Mouse (Mus musculus): Measurements from ENCODE around the gene Mospd3. TPM values are rescaled to one million over a fixed set of nuclear protein-coding genes. Genes with fewer than 3 reads are reported as not detected.

Mospd3 gene
- 10 to 100 TPM; 35.1 to 36.0 TPM for total RNA-seq (2023)

DNA sequence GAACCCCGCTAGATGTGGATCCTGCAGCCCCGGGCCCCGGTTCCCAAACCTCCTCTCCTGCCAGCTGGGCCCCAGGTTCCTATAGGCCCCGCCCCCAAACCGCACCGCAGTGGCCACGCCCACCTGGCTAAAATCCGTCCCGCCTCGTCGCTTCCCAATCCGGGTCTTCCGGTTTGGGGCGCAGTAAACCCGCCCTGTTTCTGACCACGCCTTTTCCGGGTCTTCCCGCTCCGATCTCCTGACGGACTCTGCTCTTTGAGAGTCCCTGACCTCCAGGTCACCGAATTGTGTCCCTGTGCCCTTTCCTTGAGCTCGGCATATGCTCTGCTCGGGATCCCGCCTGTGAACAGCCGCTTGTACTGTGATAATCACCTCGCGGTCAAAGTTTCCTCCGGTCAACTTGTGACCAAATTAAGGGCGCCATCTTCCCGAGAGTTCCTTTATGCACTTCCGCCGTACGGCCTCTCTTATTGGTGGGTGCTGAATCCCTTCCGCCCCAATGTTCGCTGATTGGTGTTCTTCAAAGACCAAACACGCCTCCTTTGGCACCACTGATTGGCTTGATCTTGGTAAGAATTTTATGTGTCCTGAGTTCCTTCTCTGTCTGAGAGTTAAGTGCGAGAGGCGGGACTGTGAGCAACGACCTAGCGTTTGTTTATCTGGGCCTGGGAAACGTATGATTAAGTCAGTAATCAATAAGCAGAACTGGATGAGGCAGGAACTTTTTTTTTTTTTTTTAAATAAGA lies at the start of gene Mospd3:
TSS of gene Mospd3 (minus strand) at position 440 of the 746 bp plus-strand sequence.

DNA sequence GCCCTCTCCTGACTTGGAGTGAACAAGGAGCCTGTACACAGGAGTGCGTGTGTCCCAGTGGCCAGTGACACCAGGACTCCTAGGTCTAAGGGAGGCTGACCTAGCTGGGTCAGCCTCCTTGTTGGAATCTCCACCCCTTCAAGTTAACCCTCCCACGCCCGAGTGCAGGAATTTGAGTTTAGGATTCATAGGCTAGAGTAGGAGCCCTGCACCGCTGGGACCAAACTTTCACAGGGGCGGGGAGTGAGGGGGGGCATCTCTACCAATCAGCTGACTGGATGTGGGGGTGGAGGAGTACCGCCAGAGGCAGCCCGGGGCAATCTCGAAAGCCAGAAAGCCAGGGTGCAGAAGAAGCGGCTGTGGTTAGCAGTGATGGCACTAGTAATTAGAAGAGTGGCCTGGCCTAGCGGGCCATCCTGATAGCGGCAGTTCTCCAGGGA lies 44.8 kb upstream of the Mospd3 start, which contains the start of gene Irs3:
TSS of gene Irs3 (minus strand) at position 63 of the 440 bp plus-strand sequence.

DNA sequence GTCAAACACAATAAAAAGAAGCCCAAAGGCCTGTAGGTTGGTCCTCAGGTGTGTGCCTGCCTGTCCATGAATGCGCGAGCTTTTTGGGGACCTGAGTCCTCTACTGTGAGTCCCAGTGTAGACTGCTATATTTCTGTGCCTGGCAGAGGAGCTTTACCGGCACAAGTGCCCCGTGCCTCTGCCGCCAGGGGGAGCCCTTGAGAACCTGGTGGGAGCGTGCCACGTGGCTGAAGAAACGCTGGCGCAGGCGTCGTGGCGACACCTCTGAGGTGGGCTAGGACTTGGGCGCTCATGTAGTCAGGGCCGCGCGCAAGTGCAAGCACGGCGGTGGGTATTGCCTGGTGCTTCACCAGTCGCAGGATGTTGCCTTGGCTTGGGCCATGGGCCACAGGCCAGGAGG lies 40.2 kb upstream of the Mospd3 start, which contains the start of gene Sap25:
TSS of gene Sap25 (plus strand) at position 281 of the 400 bp plus-strand sequence.

DNA sequence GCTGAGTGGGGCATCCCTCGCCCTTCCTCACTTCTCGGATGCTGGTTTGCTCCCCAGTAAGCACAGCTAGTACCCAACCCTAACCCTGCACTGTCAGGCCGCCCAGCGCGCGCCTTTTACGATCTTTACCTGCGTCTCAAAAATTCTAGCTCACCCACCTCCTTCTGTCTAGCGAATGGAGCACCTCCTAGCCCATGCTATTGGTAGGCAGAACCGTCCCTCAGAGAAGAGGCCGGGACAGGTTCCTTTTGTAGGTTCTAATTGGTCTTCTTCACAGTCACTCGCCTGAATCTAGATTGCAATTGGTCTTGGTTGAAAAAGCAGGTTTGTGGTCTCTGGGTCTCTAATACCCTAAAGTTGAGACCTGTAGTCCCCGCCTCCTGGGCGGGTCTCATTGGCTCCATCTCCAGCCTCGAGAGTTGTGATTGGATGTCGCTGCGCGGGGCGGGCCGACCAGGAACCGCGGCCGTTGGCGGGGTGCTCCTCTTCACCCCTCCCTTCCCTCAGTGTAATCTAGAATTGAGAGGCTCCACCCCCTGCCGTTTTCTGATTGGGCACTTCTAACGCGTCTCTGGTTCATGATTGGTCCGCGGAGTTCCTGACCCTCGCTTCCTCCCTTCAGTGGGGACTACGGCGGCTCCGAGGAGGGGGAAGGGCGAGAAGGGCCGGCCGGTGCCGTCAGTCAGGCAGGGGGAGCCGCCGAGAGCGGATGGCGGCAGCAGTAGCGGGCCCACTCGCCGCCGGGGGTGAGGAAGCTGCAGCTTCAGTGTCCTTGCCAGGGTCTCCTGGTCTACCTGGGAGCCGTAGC lies 27.8 kb upstream of the Mospd3 start, which contains the start of the genes Fbxo24, Lrch4 and Gm20605:
TSS of gene Fbxo24 (minus strand) at position 505 of the 808 bp plus-strand sequence.
TSS of gene Lrch4 (plus strand) at position 624 of the 808 bp plus-strand sequence.
TSS of gene Gm20605 (plus strand) at position 678 of the 808 bp plus-strand sequence.

DNA sequence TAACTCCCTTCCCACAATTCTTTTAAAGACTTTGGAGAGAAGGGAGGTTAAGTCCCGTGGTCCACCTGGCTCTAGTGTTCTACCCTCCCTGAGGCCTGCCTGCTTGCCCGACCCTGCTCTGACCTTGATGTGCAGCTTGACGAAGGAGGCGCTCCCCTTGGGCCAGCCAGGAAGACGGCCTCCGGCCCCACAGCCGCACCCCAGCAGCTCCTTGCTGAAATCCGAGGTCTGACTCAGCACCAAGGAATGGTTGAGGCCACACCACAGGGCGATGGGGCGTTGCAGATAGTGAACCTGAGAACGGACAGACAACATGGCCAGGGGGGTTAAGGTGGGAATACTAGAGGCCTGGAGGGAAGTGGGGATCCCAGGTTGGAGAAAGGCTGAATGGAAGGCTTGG lies 12.7 kb upstream of the Mospd3 start, which contains the start of gene Pcolce:
TSS of gene Pcolce (minus strand) at position 235 of the 400 bp plus-strand sequence.

DNA sequence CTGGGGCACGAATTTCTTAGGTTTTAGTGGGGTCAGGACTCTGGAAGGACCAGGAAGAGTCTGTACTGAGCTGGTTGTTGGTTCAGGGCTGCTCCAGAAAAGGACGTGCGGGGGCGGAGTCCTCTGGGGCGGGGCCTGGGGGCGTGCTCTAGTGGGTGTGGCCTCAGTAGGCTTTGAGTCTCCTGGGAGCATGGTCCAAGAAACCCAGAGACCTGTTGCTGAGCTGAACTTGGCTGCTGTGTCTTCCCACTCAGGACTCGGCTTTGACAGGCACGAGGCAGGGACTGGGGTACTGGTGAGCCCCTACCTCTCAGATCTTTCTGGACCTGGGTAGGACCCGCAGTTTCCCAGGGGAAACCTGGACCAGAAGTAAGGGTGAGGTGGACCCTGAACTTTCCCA lies 31.2 kb downstream of the Mospd3 start, which contains the start of gene Tfr2:
TSS of gene Tfr2 (plus strand) at position 176 of the 400 bp plus-strand sequence.

DNA sequence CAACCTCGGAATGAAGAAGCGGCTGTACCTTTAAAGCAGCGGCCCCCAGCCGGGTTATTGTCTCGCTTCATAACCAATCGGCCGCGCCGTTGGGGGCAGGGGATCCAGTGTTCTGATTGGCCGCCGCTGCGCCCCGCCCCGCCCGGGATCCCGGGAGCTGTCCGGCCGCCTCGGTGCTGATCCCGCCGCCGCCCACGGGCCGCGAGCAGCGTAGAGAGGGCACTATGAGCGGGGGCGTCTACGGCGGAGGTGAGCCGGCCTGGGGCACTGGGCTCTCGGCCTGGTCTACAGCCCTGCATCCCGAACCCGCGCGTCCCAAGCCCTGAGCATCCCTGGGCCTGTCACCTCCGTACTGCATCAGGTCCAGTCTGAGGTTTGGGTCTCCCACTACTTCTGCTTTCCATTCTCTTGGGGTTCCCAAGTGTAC lies 47.4 kb downstream of the Mospd3 start, which contains the start of gene Actl6b:
TSS of gene Actl6b (plus strand) at position 107 of the 427 bp plus-strand sequence.

Other genes with a start within 250 kb of the Mospd3 start
- gene Zan, start 124.0 kb downstream of the Mospd3 start, total RNA-seq (2023): not detected
- gene Pop7, start 98.5 kb downstream of the Mospd3 start, total RNA-seq (2023): 10 to 100 TPM; 24.3 to 29.7 TPM
- 100 to 1,000 TPM; 123 to 130 TPM for gene Gigyf1, start 82.5 kb downstream of the Mospd3 start, total RNA-seq (2023)
- gene Epo, start 67.8 kb downstream of the Mospd3 start, total RNA-seq (2023): not detected
- gene Gnb2, start 67.5 kb downstream of the Mospd3 start, total RNA-seq (2023): 100 to 1,000 TPM; 426 to 449 TPM
- gene Actl6b, start 47.5 kb downstream of the Mospd3 start, total RNA-seq (2023): not detected
- gene Tfr2, start 31.2 kb downstream of the Mospd3 start, total RNA-seq (2023): 1 to 10 TPM in 1 of 2 experiments, not detected in 1; 1.2 TPM
- gene Pcolce, start 12.7 kb upstream of the Mospd3 start, total RNA-seq (2023): 1 to 10 TPM in 1 of 2 experiments, not detected in 1; 1.6 TPM
- under 1 TPM in 1 of 2 experiments, not detected in 1; 0.39 TPM for gene Fbxo24, start 27.9 kb upstream of the Mospd3 start, total RNA-seq (2023)
- gene Lrch4, start 28.1 kb upstream of the Mospd3 start, total RNA-seq (2023): 100 to 1,000 TPM; 216 to 222 TPM
- gene Gm20605, start 28.1 kb upstream of the Mospd3 start, total RNA-seq (2023): 10 to 100 TPM; 65.4 to 76.3 TPM
- 100 to 1,000 TPM; 113 to 123 TPM for gene Sap25, start 40.3 kb upstream of the Mospd3 start, total RNA-seq (2023)
- not detected for gene Irs3, start 44.7 kb upstream of the Mospd3 start, total RNA-seq (2023)
- gene Agfg2, start 83.7 kb upstream of the Mospd3 start, total RNA-seq (2023): 10 to 100 TPM; 17.9 to 21.4 TPM
- under 1 TPM; 0.21 to 0.78 TPM for gene Nyap1, start 140.5 kb upstream of the Mospd3 start, total RNA-seq (2023)
- 100 to 1,000 TPM; 233 to 247 TPM for gene Tsc22d4, start 144.7 kb upstream of the Mospd3 start, total RNA-seq (2023)
- gene Ppp1r35, start 177.8 kb upstream of the Mospd3 start, total RNA-seq (2023): 10 to 100 TPM; 26.7 to 28.6 TPM
- 10 to 100 TPM; 76.0 to 99.8 TPM for gene Mepce, start 186.6 kb upstream of the Mospd3 start, total RNA-seq (2023)
- gene Zcwpw1, start 186.7 kb upstream of the Mospd3 start, total RNA-seq (2023): 10 to 100 TPM; 21.1 to 23.3 TPM
- 1 to 10 TPM; 2.1 to 2.2 TPM for gene Pilra, start 235.2 kb upstream of the Mospd3 start, total RNA-seq (2023)